Mouse (Mus musculus) G1E (cell line): ENCODE data around the gene 1810009J06Rik. TPM values are rescaled to one million over a fixed set of nuclear protein-coding genes. Genes with fewer than 3 reads are reported as not detected.
"Not testable (repeated sequence)": the region's sequence is repeated elsewhere in the genome, so short reads cannot be mapped to it uniquely, and the experiment has no call there.

Experiments used
- ATAC-seq: 2 replicates; pipeline ENCODE4 v1.8.0; 2016; ENCODE audit warnings: mild to moderate bottlenecking; ENCODE audit not compliant: insufficient number of reproducible peaks, poor library complexity, low FRiP score, severe bottlenecking; ENCODE audit errors: extremely low read depth
- DNase-seq: peaks from one replicate; pipeline ENCODE4 v3.0.0; 2012; ENCODE audit warnings: low spot score
- H3K27me3 ChIP-seq: 2 replicates; pipeline ENCODE4 v1.6.1; 2012; ENCODE audit warnings: mild to moderate bottlenecking, low read length, inconsistent platforms; ENCODE audit not compliant: insufficient read depth
- H3K36me3 ChIP-seq: replicated peaks from 2 replicates; pipeline ENCODE3; 2012; ENCODE audit warnings: mild to moderate bottlenecking, inconsistent platforms
- H3K4me1 ChIP-seq: 2 replicates; pipeline ENCODE4 v1.6.1; 2012; ENCODE audit warnings: low read depth, low read length, inconsistent platforms, mixed read lengths; ENCODE audit not compliant: insufficient read depth
- H3K4me3 ChIP-seq: 2 replicates; pipeline ENCODE4 v1.5.1; 2012; ENCODE audit warnings: low read depth, mild to moderate bottlenecking, inconsistent platforms, low read length, moderate library complexity, mixed read lengths
- H3K9me3 ChIP-seq: replicated peaks from 2 replicates; pipeline ENCODE4 v1.6.1; 2012; ENCODE audit warnings: inconsistent platforms
- CTCF ChIP-seq: IDR thresholded peaks from 2 replicates; pipeline ENCODE4 v1.5.1; 2012; ENCODE audit warnings: low read depth, low read length, inconsistent platforms, mixed read lengths
- GATA1 ChIP-seq: IDR thresholded peaks from 2 replicates; pipeline ENCODE4 v1.6.1; 2012; ENCODE audit warnings: borderline replicate concordance, low read length, inconsistent platforms, mixed read lengths
- GATA2 ChIP-seq: IDR thresholded peaks from 2 replicates; pipeline ENCODE4 v1.6.1; 2012; ENCODE audit warnings: low read depth, low read length, inconsistent platforms, borderline replicate concordance
- POLR2AphosphoS5 ChIP-seq: IDR thresholded peaks from 2 replicates; pipeline ENCODE4 v1.6.1; 2012; ENCODE audit warnings: low read depth, low read length, inconsistent platforms; ENCODE audit not compliant: insufficient replicate concordance
- TAL1 ChIP-seq: conservative IDR thresholded peaks from 2 replicates; pipeline ENCODE4 v1.6.1; 2012; ENCODE audit warnings: low read depth, low read length, inconsistent platforms, mixed read lengths
- polyA plus RNA-seq: library from polyadenylated mRNA; stranded (reverse); fragments of >175 nt; gene quantifications from 2 replicates; pipeline ENCODE4 v1.2.3, GENCODE M21; 2012
- total RNA-seq, 2 experiments: library from RNA; stranded (forward) in 1 of 2; stranded (reverse) in 1 of 2; fragments of 200-1000 nt in 1 of 2; fragments of >200 nt in 1 of 2; fragmentation: Nextera tagmentation in 1 of 2; gene quantifications; 2 replicates each; pipeline ENCODE4 v1.2.3; 2014 to 2017

The 1810009J06Rik gene
- not detected in 2 replicates for total RNA-seq (2014; fragmentation: Nextera tagmentation)
- not detected in 2 replicates for total RNA-seq (2017)
- polyA plus RNA-seq = not detected in 2 replicates

DNA sequence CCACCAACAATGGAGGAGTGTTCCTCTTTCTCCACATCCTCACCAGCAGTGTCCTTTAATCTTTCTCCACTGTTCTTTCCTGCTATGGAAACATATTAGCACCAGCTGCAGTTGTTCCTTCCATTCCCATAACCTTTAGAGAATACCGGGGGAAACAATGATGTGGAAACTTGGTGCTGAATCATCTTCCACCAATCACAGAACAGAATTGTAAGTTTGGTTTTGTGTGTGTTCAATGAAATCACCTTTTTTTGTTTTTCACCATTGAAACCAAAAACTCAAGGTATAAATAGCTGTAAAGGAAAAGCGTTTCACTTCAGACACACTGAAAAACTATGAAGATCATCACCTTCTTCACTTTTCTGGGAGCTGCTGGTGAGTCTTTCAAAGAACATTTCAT is at the start of gene 1810009J06Rik:
Gene 1810009J06Rik, plus strand, starts transcription at position 301 of the 400 bp plus-strand sequence.
- not testable (repeated sequence) for H3K4me1 ChIP-seq, ATAC-seq, DNase-seq, H3K36me3 ChIP-seq, H3K9me3 ChIP-seq, H3K27me3 ChIP-seq, H3K4me3 ChIP-seq

GRCm38 (mm10) chr6:40919954-40920353 is 44.6 kb upstream of the 1810009J06Rik start:
- Histone ChIP-seq H3K9me3 (no peaks in the 10 kb centered on the region), H3K4me3 (no peak overlapping the region), H3K4me1 (no peaks in the 10 kb centered on the region), H3K27me3 (no peaks in the 10 kb centered on the region), H3K36me3 (no peaks in the 10 kb centered on the region)
- ATAC-seq (no peak), DNase-seq (no peak)
- TF ChIP-seq CTCF (no peak), TAL1 (no peak), GATA1 (no peak), GATA2 (no peak), POLR2AphosphoS5 (no peak)

DNA sequence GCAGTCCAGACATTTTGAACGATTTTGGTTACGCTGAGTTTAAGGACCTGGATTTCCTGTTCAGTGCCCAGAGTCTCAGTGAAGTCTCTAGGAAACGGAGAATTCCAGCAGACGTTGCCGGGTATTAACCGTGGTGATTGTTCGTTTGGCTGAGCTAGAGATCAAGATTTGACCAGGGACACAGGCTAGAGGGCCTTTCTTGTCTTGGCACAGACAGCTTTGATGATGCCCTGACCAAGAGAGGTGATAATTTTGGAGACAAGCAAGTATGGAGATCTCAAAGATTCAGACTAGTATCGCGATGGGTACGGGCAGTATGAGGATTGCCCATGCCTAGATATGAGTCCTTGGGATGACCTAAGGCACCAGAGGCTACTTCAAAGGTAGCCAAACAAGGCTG is 24.1 kb upstream of the 1810009J06Rik start, which contains the start of gene 1700074P13Rik:
Gene 1700074P13Rik, minus strand, starts transcription at position 101 of the 400 bp plus-strand sequence.
- H3K27me3 ChIP-seq = no peaks in the 10 kb centered on the region
- no peak for ATAC-seq
- no peak for DNase-seq
- no peak for TF ChIP-seq CTCF
- TF ChIP-seq POLR2AphosphoS5 = no peak
- no peak for TF ChIP-seq GATA1
- TF ChIP-seq GATA2 = no peak
- no peak for TF ChIP-seq TAL1
- H3K4me1 ChIP-seq = no peaks in the 10 kb centered on the region
- no peak within 1 kb of the TSS for H3K4me3 ChIP-seq
- H3K9me3 ChIP-seq = no peaks in the 10 kb centered on the region
- no peaks in the 10 kb centered on the region for H3K36me3 ChIP-seq

DNA sequence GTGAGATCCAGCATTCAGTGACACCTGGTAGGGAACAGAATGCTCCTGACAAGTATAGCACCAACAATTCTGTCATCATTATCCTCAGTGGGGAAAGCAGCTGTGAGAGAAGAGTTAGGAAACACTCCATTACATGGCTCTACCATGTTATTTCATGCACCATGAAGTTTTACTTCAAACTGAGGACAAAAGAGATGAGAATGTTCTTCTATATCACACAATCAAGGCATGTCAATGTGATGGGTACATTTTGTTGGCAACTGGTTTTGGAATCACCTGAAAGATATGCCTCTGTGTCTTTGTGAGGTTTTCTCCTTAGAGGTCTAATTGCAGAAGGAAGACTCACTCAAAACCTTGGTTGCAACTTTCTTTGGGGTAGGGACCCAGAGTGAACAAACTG is 12.8 kb upstream of the 1810009J06Rik start, which contains the start of gene Gm4744:
Gene Gm4744, minus strand, starts transcription at position 101 of the 400 bp plus-strand sequence.
- Histone ChIP-seq H3K4me1 (no peaks in the 10 kb centered on the region), H3K9me3 (no peaks in the 10 kb centered on the region), H3K27me3 (no peaks in the 10 kb centered on the region), H3K4me3 (no peak within 1 kb of the TSS), H3K36me3 (no peaks in the 10 kb centered on the region)
- DNase-seq (no peak), ATAC-seq (no peak)
- TF ChIP-seq GATA2 (no peak), POLR2AphosphoS5 (no peak), GATA1 (no peak), TAL1 (no peak), CTCF (no peak)

GRCm38 (mm10) chr6:40953716-40954115 is 10.8 kb upstream of the 1810009J06Rik start:
- H3K4me1 ChIP-seq = no peaks in the 10 kb centered on the region
- ATAC-seq = no peak
- TF ChIP-seq CTCF = no peak
- no peak for TF ChIP-seq POLR2AphosphoS5
- no peak for TF ChIP-seq TAL1
- TF ChIP-seq GATA1 = no peak
- no peak for TF ChIP-seq GATA2
- no peak overlapping the region for H3K4me3 ChIP-seq
- no peaks in the 10 kb centered on the region for H3K9me3 ChIP-seq
- no peaks in the 10 kb centered on the region for H3K27me3 ChIP-seq
- no peaks in the 10 kb centered on the region for H3K36me3 ChIP-seq
- no peak for DNase-seq

GRCm38 (mm10) chr6:40999379-40999778 is 34.8 kb downstream of the 1810009J06Rik start, which contains the start of gene Gm2663:
TSS of gene Gm2663 (minus strand) at chr6:40999479.
- H3K36me3 ChIP-seq, H3K27me3 ChIP-seq, ATAC-seq, DNase-seq, H3K9me3 ChIP-seq, H3K4me1 ChIP-seq, H3K4me3 ChIP-seq: not testable (repeated sequence)

GRCm38 (mm10) chr6:41015065-41015464 is 50.5 kb downstream of the 1810009J06Rik start:
- Histone ChIP-seq H3K27me3 (no peaks in the 10 kb centered on the region), H3K4me3 (no peak overlapping the region), H3K4me1 (no peaks in the 10 kb centered on the region), H3K36me3 (no peaks in the 10 kb centered on the region), H3K9me3 (no peaks in the 10 kb centered on the region)
- DNase-seq (no peak), ATAC-seq (no peak)
- no peak for TF ChIP-seq POLR2AphosphoS5
- TF ChIP-seq CTCF = no peak
- no peak for TF ChIP-seq GATA1
- TF ChIP-seq TAL1 = no peak
- TF ChIP-seq GATA2 = no peak

Other genes starting within 250 kb of the 1810009J06Rik start
- gene Moxd2, start 77.3 kb upstream of the 1810009J06Rik start, total RNA-seq (2014; fragmentation: Nextera tagmentation) = not detected in 2 replicates
- not detected in 2 replicates for gene Moxd2, start 77.3 kb upstream of the 1810009J06Rik start, total RNA-seq (2017)
- not detected in 2 replicates for gene Moxd2, start 77.3 kb upstream of the 1810009J06Rik start, polyA plus RNA-seq
- gene Prss58, start 64.4 kb upstream of the 1810009J06Rik start, total RNA-seq (2014; fragmentation: Nextera tagmentation) = not detected in 2 replicates
- not detected in 2 replicates for gene Prss58, start 64.4 kb upstream of the 1810009J06Rik start, total RNA-seq (2017)
- gene Prss58, start 64.4 kb upstream of the 1810009J06Rik start, polyA plus RNA-seq = not detected in 2 replicates
- gene 1700074P13Rik, start 24.2 kb upstream of the 1810009J06Rik start, total RNA-seq (2014; fragmentation: Nextera tagmentation) = not detected in 2 replicates
- gene 1700074P13Rik, start 24.2 kb upstream of the 1810009J06Rik start, total RNA-seq (2017) = 0.44 TPM in 1 of 2 replicates, not detected in the other
- gene 1700074P13Rik, start 24.2 kb upstream of the 1810009J06Rik start, polyA plus RNA-seq = not detected in 2 replicates
- not detected in 2 replicates for gene Gm4744, start 12.9 kb upstream of the 1810009J06Rik start, total RNA-seq (2014; fragmentation: Nextera tagmentation)
- gene Gm4744, start 12.9 kb upstream of the 1810009J06Rik start, total RNA-seq (2017) = not detected in 2 replicates
- gene Gm4744, start 12.9 kb upstream of the 1810009J06Rik start, polyA plus RNA-seq = not detected in 2 replicates
- gene Gm2663, start 34.7 kb downstream of the 1810009J06Rik start, total RNA-seq (2014; fragmentation: Nextera tagmentation) = not detected in 2 replicates
- gene Gm2663, start 34.7 kb downstream of the 1810009J06Rik start, total RNA-seq (2017) = not detected in 2 replicates
- not detected in 2 replicates for gene Gm2663, start 34.7 kb downstream of the 1810009J06Rik start, polyA plus RNA-seq
- gene 2210010C04Rik, start 70.8 kb downstream of the 1810009J06Rik start, total RNA-seq (2014; fragmentation: Nextera tagmentation) = not detected in 2 replicates
- gene 2210010C04Rik, start 70.8 kb downstream of the 1810009J06Rik start, total RNA-seq (2017) = not detected in 2 replicates
- gene 2210010C04Rik, start 70.8 kb downstream of the 1810009J06Rik start, polyA plus RNA-seq = not detected in 2 replicates